Mouse (Mus musculus): Measurements from ENCODE around the gene Zfp956. TPM values are rescaled to one million over a fixed set of nuclear protein-coding genes. Genes with fewer than 3 reads are reported as not detected.
A peak's percentile ranks its signal among the peaks of the same experiment; 100 is the strongest.

Gene Zfp956
- total RNA-seq, 2 experiments from 2014 or later = 1.5 to 2.2 TPM

DNA sequence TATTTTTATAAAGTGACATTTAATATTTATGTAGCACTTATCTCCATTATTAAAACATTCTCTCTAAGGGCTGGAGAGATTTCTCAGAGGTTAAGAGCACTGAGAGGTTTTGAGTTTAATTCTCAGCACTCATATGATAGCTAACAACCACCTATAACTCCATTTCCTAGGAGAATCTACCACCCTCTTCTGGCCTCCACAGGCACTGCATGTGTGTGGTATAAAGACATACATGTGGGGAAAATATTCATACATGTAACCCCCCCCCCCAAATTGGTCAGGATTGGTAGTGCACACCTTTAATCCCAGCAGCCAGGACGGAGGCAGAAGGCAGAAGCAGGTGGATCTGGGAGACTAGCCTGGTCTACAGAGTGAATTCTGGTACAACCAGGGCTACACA lies 21.4 kb downstream of the Zfp956 start:
- no peak for DNase-seq

DNA sequence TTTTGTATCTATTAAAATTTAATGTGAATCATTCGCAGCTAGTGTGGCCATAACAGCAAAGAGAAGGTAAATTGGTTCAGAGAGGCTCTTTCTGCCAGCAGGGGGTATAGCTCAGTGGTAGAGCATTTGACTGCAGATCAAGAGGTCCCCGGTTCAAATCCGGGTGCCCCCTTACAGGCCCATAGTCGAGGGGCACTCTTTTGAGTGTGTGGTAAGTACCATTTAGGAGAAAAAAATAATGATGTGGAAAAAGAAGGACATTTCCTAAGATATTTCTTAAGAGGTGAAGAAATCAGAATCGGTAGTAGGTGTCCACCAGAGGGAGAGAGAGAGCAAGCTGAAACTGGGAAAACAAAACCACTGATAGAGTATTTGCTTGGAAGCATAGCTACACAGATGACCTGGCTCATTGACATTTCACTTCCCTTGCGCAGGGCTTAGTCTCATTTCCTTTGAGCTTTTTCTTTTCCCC lies 25.7 kb downstream of the Zfp956 start:
- peak; percentile 78 for DNase-seq

- DNase-seq = no peak
These were observed 30.7 kb downstream of the Zfp956 start for GRCm38 (mm10) chr6:47983936-47984335.

GRCm38 (mm10) chr6:47995661-47996060 lies 42.5 kb downstream of the Zfp956 start:
- no peak for DNase-seq

DNA sequence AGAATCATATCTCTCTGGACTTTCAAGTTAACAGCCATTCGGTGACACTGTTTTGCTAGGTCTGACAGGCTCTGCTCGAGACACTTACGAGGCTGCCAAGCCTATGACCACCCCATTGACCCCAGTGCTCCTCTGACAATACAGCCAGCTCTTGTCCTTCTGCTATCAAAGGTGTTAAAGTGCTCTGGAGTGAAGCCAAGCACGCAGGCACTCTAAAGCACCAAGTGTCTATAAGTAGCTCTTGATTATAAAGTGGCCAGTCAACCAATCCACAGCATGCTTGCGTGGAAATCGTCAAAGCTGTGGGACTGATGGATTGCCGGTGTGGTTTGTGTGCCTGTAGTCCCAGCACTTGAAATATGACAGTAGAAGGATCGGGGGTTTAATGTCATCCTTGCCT lies 57.5 kb downstream of the Zfp956 start:
- peak; percentile 78 for DNase-seq

Other genes with a start within 250 kb of the Zfp956 start
- 10 to 100 TPM; 65.1 to 69.8 TPM for gene Pdia4, start 140.0 kb upstream of the Zfp956 start, total RNA-seq (2021)
- gene Zfp786, start 122.5 kb upstream of the Zfp956 start, total RNA-seq (2021) = 1 to 10 TPM; 1.1 to 1.7 TPM
- gene Zfp398, start 117.7 kb upstream of the Zfp956 start, total RNA-seq (2021) = 1 to 10 TPM; 7.4 to 7.7 TPM
- 10 to 100 TPM; 10.1 to 10.4 TPM for gene Zfp282, start 76.2 kb upstream of the Zfp956 start, total RNA-seq (2021)
- gene Zfp212, start 32.9 kb upstream of the Zfp956 start, total RNA-seq (2021) = 10 to 100 TPM; 12.1 TPM
- 10 to 100 TPM; 19.7 to 21.0 TPM for gene Zfp777, start 95.5 kb downstream of the Zfp956 start, total RNA-seq (2021)
- 10 to 100 TPM; 19.2 to 21.1 TPM for gene Zfp746, start 133.2 kb downstream of the Zfp956 start, total RNA-seq (2021)

Measured in heart, postnatal 4 days (tissue).